Mouse (Mus musculus) lung, embryonic 15.5 days (tissue): ENCODE results near the gene Gpatch8. TPM values are rescaled to one million over a fixed set of nuclear protein-coding genes. Genes with fewer than 3 reads are reported as not detected.
"Not testable (repeated sequence)": the region's sequence is repeated elsewhere in the genome, so short reads cannot be mapped to it uniquely, and the experiment has no call there.

Experiments used
- ATAC-seq: fragments of 200-750 bp; cut with Nextera tagmentation; 2 replicates; pipeline ENCODE4 v1.8.0; 2017; ENCODE audit warnings: moderate number of reproducible peaks, borderline replicate concordance; ENCODE audit not compliant: low FRiP score, low TSS enrichment; ENCODE audit errors: extremely low read depth
- H3K27ac ChIP-seq: fragments of 300-500 bp; sonication (generic); 2 replicates; pipeline ENCODE4 v1.5.1; 2015; ENCODE audit warnings: moderate library complexity, mild to moderate bottlenecking, inconsistent platforms
- H3K27me3 ChIP-seq: fragments of 300-500 bp; sonication (generic); 2 replicates; pipeline ENCODE4 v1.6.1; 2015; ENCODE audit warnings: inconsistent platforms
- H3K36me3 ChIP-seq: fragments of 300-500 bp; sonication (generic); 2 replicates; pipeline ENCODE4 v1.6.1; 2015; ENCODE audit warnings: inconsistent platforms
- H3K4me1 ChIP-seq: fragments of 300-500 bp; sonication (generic); 2 replicates; pipeline ENCODE4 v1.6.1; 2015; ENCODE audit warnings: inconsistent platforms
- H3K4me2 ChIP-seq: fragments of 300-500 bp; sonication (generic); 2 replicates; pipeline ENCODE4 v1.6.1; 2015; ENCODE audit warnings: inconsistent platforms, mild to moderate bottlenecking, moderate library complexity
- H3K4me3 ChIP-seq: fragments of 300-500 bp; sonication (generic); 2 replicates; pipeline ENCODE4 v1.5.1; 2015; ENCODE audit warnings: mild to moderate bottlenecking, inconsistent platforms
- H3K9ac ChIP-seq: fragments of 300-500 bp; sonication (generic); 2 replicates; pipeline ENCODE4 v1.6.1; 2015; ENCODE audit warnings: inconsistent platforms
- H3K9me3 ChIP-seq: fragments of 300-500 bp; sonication (generic); 2 replicates; pipeline ENCODE4 v1.6.1; 2016; ENCODE audit warnings: inconsistent platforms
- WGBS: fragments of 180-500 bp; shearing (Covaris S2); methylation state at CpG from one replicate; pipeline ENCODE4 v1.1.7; 2015; 5-methylcytosine and 5-hydroxymethylcytosine counted together
- polyA plus RNA-seq: library from polyadenylated mRNA; unstranded; fragments of >200 nt; fragmentation: Nextera tagmentation; extraction: Ambion mirVana; gene quantifications from 2 replicates; pipeline ENCODE4 v1.2.1, GENCODE M21; 2015

The Gpatch8 gene
- polyA plus RNA-seq, 1 experiment from 2014 or later: 49.7 TPM

DNA sequence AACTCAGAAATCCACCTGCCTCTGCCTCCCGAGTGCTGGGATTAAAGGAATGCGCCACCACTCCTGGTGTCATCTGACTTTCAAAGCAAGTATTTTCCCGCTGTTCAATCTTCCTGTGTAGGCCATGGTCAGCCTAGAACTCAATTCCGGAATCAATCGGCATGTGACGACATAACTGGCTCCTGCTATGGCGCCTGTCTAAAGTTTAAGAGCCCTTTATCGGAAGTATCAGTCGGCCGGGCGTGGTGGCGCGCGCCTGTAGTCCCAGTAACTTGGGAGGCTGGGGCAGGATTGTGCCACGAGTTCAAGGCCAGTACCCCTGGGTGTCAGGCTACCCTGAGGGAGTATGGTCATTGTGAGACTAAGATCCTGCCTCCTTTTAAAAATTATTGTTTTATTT lies 11.5 kb upstream of the Gpatch8 start:
- H3K4me3 ChIP-seq: no peak overlapping the region
- ATAC-seq: no peak
- H3K9ac ChIP-seq: no peak overlapping the region
- no peaks in the 10 kb centered on the region for H3K27me3 ChIP-seq
- H3K9me3 ChIP-seq: no peaks in the 10 kb centered on the region
- H3K36me3 ChIP-seq: no peaks in the 10 kb centered on the region
- no peak overlapping the region for H3K27ac ChIP-seq
- no peaks in the 10 kb centered on the region for H3K4me1 ChIP-seq
- no peak overlapping the region for H3K4me2 ChIP-seq
- WGBS: 95% methylated on average over 15 of the region's 15 CpGs

- no peak overlapping the region for H3K4me2 ChIP-seq
- no peak for ATAC-seq
- 84% methylated on average over 6 of the region's 6 CpGs for WGBS
Measured at GRCm38 (mm10) chr11:102567157-102567556, 11.0 kb upstream of the Gpatch8 start.

DNA sequence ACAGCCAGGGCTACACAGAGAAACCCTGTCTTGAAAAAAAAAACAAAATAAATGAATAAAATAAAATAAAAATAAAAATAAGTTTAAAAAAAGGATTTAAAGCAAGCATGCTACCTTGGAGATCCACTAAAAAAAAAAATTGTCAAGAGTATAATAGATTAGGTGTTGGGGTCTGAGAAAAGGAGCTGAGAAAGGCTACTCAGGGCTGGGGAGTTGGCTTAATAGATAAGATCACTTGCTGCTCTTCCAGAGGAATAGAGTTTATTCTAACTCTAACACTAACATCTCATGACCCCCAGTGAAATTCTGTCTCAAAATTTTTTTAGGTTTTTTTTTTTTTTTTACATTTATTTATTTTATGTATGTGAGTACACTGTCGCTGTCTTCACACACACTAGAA lies 10.1 kb upstream of the Gpatch8 start:
- Histone ChIP-seq H3K9me3 (no peaks in the 10 kb centered on the region), H3K4me2 (no peak overlapping the region), H3K27me3 (no peaks in the 10 kb centered on the region), H3K27ac (no peak overlapping the region), H3K4me3 (no peak overlapping the region), H3K4me1 (no peaks in the 10 kb centered on the region), H3K9ac (no peak overlapping the region), H3K36me3 (no peaks in the 10 kb centered on the region)
- 67% methylated on average over 1 of the region's 1 CpGs for WGBS
- no peak for ATAC-seq

More at GRCm38 (mm10) chr11:102567157-102567556, 11.0 kb upstream of the Gpatch8 start:
- H3K4me1 ChIP-seq: no peaks in the 10 kb centered on the region
- no peaks in the 10 kb centered on the region for H3K27me3 ChIP-seq
- no peak overlapping the region for H3K27ac ChIP-seq
- H3K36me3 ChIP-seq: no peaks in the 10 kb centered on the region
- no peak overlapping the region for H3K9ac ChIP-seq
- H3K9me3 ChIP-seq: no peaks in the 10 kb centered on the region
- no peak overlapping the region for H3K4me3 ChIP-seq

DNA sequence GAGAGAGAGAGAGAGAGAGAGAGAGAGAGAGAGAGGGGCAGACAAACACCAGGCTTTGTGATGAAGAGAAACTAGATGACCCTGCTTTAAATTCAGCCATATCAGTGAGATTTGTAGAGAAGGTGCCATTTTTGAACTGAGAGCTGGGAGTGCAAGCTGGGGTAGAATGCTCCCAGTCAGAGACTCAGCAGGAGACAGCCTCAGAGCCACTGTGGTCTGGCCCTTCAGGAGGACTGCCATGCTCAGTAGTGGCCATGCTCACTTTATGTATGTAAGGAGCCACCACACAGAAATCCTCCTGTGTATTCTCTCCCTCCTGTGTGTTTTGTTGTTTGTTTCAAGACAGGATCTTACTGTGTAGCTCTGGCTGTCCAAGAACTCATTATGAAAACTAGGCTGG lies 9.5 kb upstream of the Gpatch8 start:
- H3K27me3 ChIP-seq: no peaks in the 10 kb centered on the region
- no peak for ATAC-seq
- peak overlapping the region; percentile 26 for H3K4me2 ChIP-seq
- H3K4me1 ChIP-seq: no peaks in the 10 kb centered on the region
- H3K27ac ChIP-seq: peak overlapping the region; percentile 57
- no peaks in the 10 kb centered on the region for H3K36me3 ChIP-seq
- H3K9me3 ChIP-seq: no peaks in the 10 kb centered on the region
- H3K9ac ChIP-seq: no peak overlapping the region
- no peak overlapping the region for H3K4me3 ChIP-seq

DNA sequence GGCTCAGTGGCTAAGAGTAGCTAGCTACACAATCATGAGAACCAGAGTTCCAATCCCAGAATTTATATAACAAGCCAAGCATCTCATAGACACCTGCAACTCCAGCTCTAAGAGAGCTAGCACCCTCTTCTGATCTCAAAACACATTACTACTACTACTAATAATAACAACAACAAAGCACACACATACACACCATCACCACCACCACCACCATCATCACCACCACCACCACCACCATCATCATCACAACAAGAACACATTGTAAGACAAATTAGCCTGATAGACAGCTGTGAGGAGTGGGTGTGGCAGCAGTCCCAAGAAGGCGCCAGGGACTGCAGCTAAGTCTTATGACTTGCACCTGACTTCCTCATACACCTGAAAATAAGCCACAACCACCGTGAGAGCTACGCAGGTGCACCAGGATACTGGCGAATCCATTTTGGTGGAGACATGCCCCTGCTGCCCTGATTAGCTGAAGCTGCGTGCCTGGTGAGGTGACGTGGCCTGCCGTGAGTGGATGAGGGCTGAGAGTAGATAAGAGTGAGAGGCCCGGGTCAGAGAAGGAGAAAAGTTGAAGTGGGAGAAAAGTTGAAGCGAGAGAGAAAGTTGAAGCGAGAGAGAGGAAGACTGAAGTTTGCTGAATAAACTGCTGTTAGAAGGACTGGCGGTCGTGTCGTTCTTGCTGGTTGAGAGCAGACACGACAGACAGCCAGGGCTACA lies 8.9 kb upstream of the Gpatch8 start:
- not testable (repeated sequence) for H3K4me1 ChIP-seq, H3K27me3 ChIP-seq, H3K36me3 ChIP-seq, H3K9ac ChIP-seq, H3K9me3 ChIP-seq, ATAC-seq, H3K4me3 ChIP-seq
- peak overlapping the region; percentile 57 for H3K27ac ChIP-seq
- peak overlapping the region; percentile 26 for H3K4me2 ChIP-seq
- WGBS: 44% methylated on average over 14 of the region's 14 CpGs

GRCm38 (mm10) chr11:102558704-102559103 lies 2.5 kb upstream of the Gpatch8 start:
- Histone ChIP-seq H3K4me3 (no peak overlapping the region), H3K9me3 (no peaks in the 10 kb centered on the region), H3K27me3 (0 out of 2 replicates have a peak, but pooled peaks cover 3% of the 10 kb centered on the region), H3K27ac (no peak overlapping the region), H3K4me1 (peaks cover 17% of the 10 kb centered on the region), H3K4me2 (no peak overlapping the region), H3K36me3 (no peaks in the 10 kb centered on the region), H3K9ac (no peak overlapping the region)
- ATAC-seq: no peak
- WGBS: 88% methylated on average over 5 of the region's 5 CpGs

GRCm38 (mm10) chr11:102557386-102557785 lies 1.2 kb upstream of the Gpatch8 start:
- Histone ChIP-seq H3K9ac (no peak overlapping the region), H3K27me3 (0 out of 2 replicates have a peak, but pooled peaks cover 3% of the 10 kb centered on the region), H3K27ac (no peak overlapping the region), H3K4me3 (no peak overlapping the region), H3K4me2 (no peak overlapping the region), H3K9me3 (no peaks in the 10 kb centered on the region), H3K36me3 (no peaks in the 10 kb centered on the region), H3K4me1 (peaks cover 19% of the 10 kb centered on the region)
- 85% methylated on average over 1 of the region's 1 CpGs for WGBS
- ATAC-seq: no peak

GRCm38 (mm10) chr11:102556716-102557074 lies 503 bp upstream of the Gpatch8 start:
- peak overlapping the region; percentile 97 for H3K4me3 ChIP-seq
- H3K36me3 ChIP-seq: no peaks in the 10 kb centered on the region
- H3K9ac ChIP-seq: no peak overlapping the region
- H3K4me2 ChIP-seq: peak overlapping the region; percentile 52
- H3K9me3 ChIP-seq: no peaks in the 10 kb centered on the region
- ATAC-seq: no peak
- 0 out of 2 replicates have a peak, but pooled peaks cover 3% of the 10 kb centered on the region for H3K27me3 ChIP-seq
- H3K27ac ChIP-seq: peak overlapping the region; percentile 93
- WGBS: 9% methylated on average over 3 of the region's 3 CpGs
- peaks cover 19% of the 10 kb centered on the region for H3K4me1 ChIP-seq

GRCm38 (mm10) chr11:102555400-102556030 lies 677 bp downstream of the Gpatch8 start:
- Histone ChIP-seq H3K4me3 (peak overlapping the region; percentile 97), H3K27me3 (0 out of 2 replicates have a peak, but pooled peaks cover 3% of the 10 kb centered on the region), H3K9ac (peak overlapping the region; percentile 99), H3K27ac (peak overlapping the region; percentile 93), H3K4me1 (peaks cover 19% of the 10 kb centered on the region), H3K9me3 (no peaks in the 10 kb centered on the region), H3K4me2 (peak overlapping the region; percentile 73), H3K36me3 (no peaks in the 10 kb centered on the region)
- WGBS: under 1% methylated on average over 38 of the region's 39 CpGs
- peak; percentile 37; the same call in 1 of the 2 replicates for ATAC-seq

- H3K36me3 ChIP-seq: 0 out of 2 replicates have a peak, but pooled peaks cover 5% of the 10 kb centered on the region
- no peak overlapping the region for H3K9ac ChIP-seq
- H3K4me1 ChIP-seq: peaks cover 19% of the 10 kb centered on the region
- ATAC-seq: no peak
- WGBS: 77% methylated on average over 3 of the region's 3 CpGs
- H3K9me3 ChIP-seq: no peaks in the 10 kb centered on the region
- H3K27me3 ChIP-seq: no peaks in the 10 kb centered on the region
- no peak overlapping the region for H3K4me2 ChIP-seq
- no peak overlapping the region for H3K4me3 ChIP-seq
- no peak overlapping the region for H3K27ac ChIP-seq
Measured at GRCm38 (mm10) chr11:102552051-102552450, 4.1 kb downstream of the Gpatch8 start.

DNA sequence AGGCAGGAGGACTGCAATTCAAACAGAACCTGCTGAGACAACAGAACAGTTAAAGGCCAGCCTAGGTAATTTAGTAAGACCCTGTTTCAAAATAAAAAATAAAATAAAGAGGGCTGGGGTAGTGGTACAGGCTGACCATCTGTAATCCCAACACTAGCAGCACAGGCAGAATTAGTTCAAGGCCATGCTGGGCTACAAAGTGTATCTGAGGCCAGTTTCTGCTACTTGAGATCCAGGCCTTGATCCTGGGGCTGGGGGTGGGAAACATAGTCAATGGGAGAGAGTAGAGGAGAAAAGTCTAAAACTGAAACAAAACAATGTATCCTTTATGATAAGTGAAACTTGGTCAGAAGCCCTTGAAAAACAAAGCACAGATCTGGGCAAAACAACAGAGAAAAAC lies 5.0 kb downstream of the Gpatch8 start:
- 0 out of 2 replicates have a peak, but pooled peaks cover 5% of the 10 kb centered on the region for H3K36me3 ChIP-seq
- no peak overlapping the region for H3K27ac ChIP-seq
- no peak for ATAC-seq
- H3K4me1 ChIP-seq: peaks cover 15% of the 10 kb centered on the region
- H3K9ac ChIP-seq: no peak overlapping the region
- H3K4me2 ChIP-seq: no peak overlapping the region
- H3K4me3 ChIP-seq: no peak overlapping the region
- H3K27me3 ChIP-seq: no peaks in the 10 kb centered on the region
- no peaks in the 10 kb centered on the region for H3K9me3 ChIP-seq

DNA sequence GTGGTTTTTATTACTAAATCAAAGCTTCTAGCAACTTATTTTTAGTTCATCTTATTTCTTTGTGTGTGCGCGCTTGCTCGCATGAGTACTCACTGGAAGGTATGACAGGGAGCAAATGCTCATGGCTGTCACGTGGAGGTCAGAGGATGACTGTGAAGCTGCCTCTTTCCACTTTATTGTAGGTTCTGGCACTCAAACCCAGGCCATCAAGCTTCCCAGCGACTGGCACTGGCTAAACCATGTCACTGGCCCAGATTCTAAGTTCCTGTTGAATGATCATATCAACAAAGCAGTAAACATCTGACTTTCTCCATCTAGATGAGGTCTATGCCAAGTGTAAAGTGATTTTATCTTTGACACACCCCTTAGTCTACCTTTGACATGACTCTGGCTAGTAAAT lies 14.7 kb downstream of the Gpatch8 start:
- ATAC-seq: no peak

More for the DNA sequence above, 14.7 kb downstream of the Gpatch8 start:
- H3K4me3 ChIP-seq: no peak overlapping the region
- peaks cover 15% of the 10 kb centered on the region; the same call in 1 of the 2 replicates for H3K36me3 ChIP-seq
- no peaks in the 10 kb centered on the region for H3K4me1 ChIP-seq
- no peaks in the 10 kb centered on the region for H3K27me3 ChIP-seq
- H3K27ac ChIP-seq: no peak overlapping the region
- H3K9ac ChIP-seq: no peak overlapping the region
- H3K4me2 ChIP-seq: no peak overlapping the region
- WGBS: 90% methylated on average over 5 of the region's 5 CpGs
- H3K9me3 ChIP-seq: no peaks in the 10 kb centered on the region
